Mouse (Mus musculus) heart, adult 8-10 months (tissue): ENCODE results near the gene Gpc3. TPM values are rescaled to one million over a fixed set of nuclear protein-coding genes. Genes with fewer than 3 reads are reported as not detected.

Experiments used
- DNase-seq: peaks from one replicate; pipeline ENCODE4 v3.0.0; 2022; ENCODE audit warnings: low spot score
- total RNA-seq, 4 experiments: library from RNA; stranded (reverse); gene quantifications; 2 replicates each; pipeline ENCODE4 v1.2.4; 2022

Gpc3 gene
- total RNA-seq, 4 experiments from 2014 or later = 8.2 to 19.0 (median 11.4) TPM

GRCm38 (mm10) chrX:52558526-52558925 lies 55.2 kb downstream of the Gpc3 start:
- DNase-seq = no peak

- no peak for DNase-seq
These were observed 56.3 kb downstream of the Gpc3 start for GRCm38 (mm10) chrX:52557489-52557888.

GRCm38 (mm10) chrX:52551296-52551695 lies 62.5 kb downstream of the Gpc3 start:
- DNase-seq = no peak

GRCm38 (mm10) chrX:52544623-52545022 lies 69.1 kb downstream of the Gpc3 start:
- DNase-seq = no peak

GRCm38 (mm10) chrX:52537282-52537681 lies 76.5 kb downstream of the Gpc3 start:
- no peak for DNase-seq

GRCm38 (mm10) chrX:52533766-52534165 lies 80.0 kb downstream of the Gpc3 start:
- no peak for DNase-seq

- DNase-seq = no peak
These were observed 80.7 kb downstream of the Gpc3 start for GRCm38 (mm10) chrX:52533098-52533497.

- DNase-seq = no peak
These were observed 81.6 kb downstream of the Gpc3 start for GRCm38 (mm10) chrX:52532124-52532523.

GRCm38 (mm10) chrX:52526086-52526485 lies 87.7 kb downstream of the Gpc3 start:
- no peak for DNase-seq

GRCm38 (mm10) chrX:52525132-52525531 lies 88.6 kb downstream of the Gpc3 start:
- no peak for DNase-seq

- no peak for DNase-seq
These were observed 99.2 kb downstream of the Gpc3 start for GRCm38 (mm10) chrX:52514553-52514952.

GRCm38 (mm10) chrX:52511151-52511550 lies 102.6 kb downstream of the Gpc3 start:
- DNase-seq = no peak

- DNase-seq = no peak
These were observed 109.9 kb downstream of the Gpc3 start for GRCm38 (mm10) chrX:52503857-52504256.

GRCm38 (mm10) chrX:52489461-52489860 lies 124.3 kb downstream of the Gpc3 start:
- DNase-seq = no peak

GRCm38 (mm10) chrX:52455074-52455588 lies 158.6 kb downstream of the Gpc3 start:
- no peak for DNase-seq

GRCm38 (mm10) chrX:52453445-52454182 lies 160.1 kb downstream of the Gpc3 start:
- DNase-seq = peak; percentile 45

- DNase-seq = no peak
These were observed 164.6 kb downstream of the Gpc3 start for GRCm38 (mm10) chrX:52449177-52449576.

GRCm38 (mm10) chrX:52448496-52448895 lies 165.3 kb downstream of the Gpc3 start:
- no peak for DNase-seq

- no peak for DNase-seq
These were observed 167.2 kb downstream of the Gpc3 start for GRCm38 (mm10) chrX:52446530-52446929.

GRCm38 (mm10) chrX:52444977-52445376 lies 168.8 kb downstream of the Gpc3 start:
- no peak for DNase-seq

- no peak for DNase-seq
These were observed 172.0 kb downstream of the Gpc3 start for GRCm38 (mm10) chrX:52441798-52442197.

GRCm38 (mm10) chrX:52439421-52439820 lies 174.3 kb downstream of the Gpc3 start:
- DNase-seq = no peak

- DNase-seq = no peak
These were observed 188.1 kb downstream of the Gpc3 start for GRCm38 (mm10) chrX:52425605-52426004.

- DNase-seq = no peak
These were observed 193.9 kb downstream of the Gpc3 start for GRCm38 (mm10) chrX:52419850-52420249.
